Mouse (Mus musculus) megakaryocyte, embryonic 14.5 days (primary cell): Measurements from ENCODE around the gene Ptpn9. TPM values are rescaled to one million over a fixed set of nuclear protein-coding genes. Genes with fewer than 3 reads are reported as not detected.

Experiments used
- H3K27me3 ChIP-seq: replicated peaks from 2 replicates; pipeline ENCODE3; 2012; ENCODE audit warnings: inconsistent platforms
- H3K36me3 ChIP-seq: replicated peaks from 2 replicates; pipeline ENCODE3; 2012; ENCODE audit warnings: low read length, inconsistent platforms, mixed read lengths
- H3K4me1 ChIP-seq: 2 replicates; pipeline ENCODE4 v1.6.1; 2012; ENCODE audit warnings: inconsistent platforms
- H3K4me3 ChIP-seq: replicated peaks from 2 replicates; pipeline ENCODE3; 2012; ENCODE audit warnings: moderate library complexity, mild to moderate bottlenecking, inconsistent platforms
- H3K9me3 ChIP-seq: 2 replicates; pipeline ENCODE4 v1.6.1; 2012; ENCODE audit warnings: inconsistent platforms
- FLI1 ChIP-seq: IDR thresholded peaks from 2 replicates; pipeline ENCODE4 v1.6.1; 2012; ENCODE audit warnings: low read length, inconsistent platforms, mixed read lengths
- GATA1 ChIP-seq: IDR thresholded peaks from 3 replicates; pipeline ENCODE4 v1.6.1; 2012; ENCODE audit warnings: mixed read lengths, low read length, inconsistent platforms, borderline replicate concordance
- polyA plus RNA-seq: library from polyadenylated mRNA; stranded (reverse); fragments of >175 nt; gene quantifications from 2 replicates; pipeline ENCODE4 v1.2.3, GENCODE M21; 2012; ENCODE audit warnings: low replicate concordance; ENCODE audit not compliant: insufficient read depth

Gene Ptpn9
- polyA plus RNA-seq, 1 experiment: 3.5 TPM

- peaks cover 13% of the 10 kb centered on the region for H3K9me3 ChIP-seq
- TF ChIP-seq FLI1 (no peak), GATA1 (no peak)
- H3K27me3 ChIP-seq: no peaks in the 10 kb centered on the region
Observed at GRCm38 (mm10) chr9:57013756-57014155, 19.0 kb downstream of the Ptpn9 start.

GRCm38 (mm10) chr9:57014766-57015165, 20.0 kb downstream of the Ptpn9 start:
- H3K4me1 ChIP-seq: no peaks in the 10 kb centered on the region
- TF ChIP-seq GATA1 (no peak), FLI1 (no peak)
- no peak overlapping the region for H3K4me3 ChIP-seq

More at GRCm38 (mm10) chr9:57013756-57014155, 19.0 kb downstream of the Ptpn9 start:
- Histone ChIP-seq H3K4me3 (no peak overlapping the region), H3K4me1 (no peaks in the 10 kb centered on the region), H3K36me3 (peaks cover 11% of the 10 kb centered on the region)

GRCm38 (mm10) chr9:57017631-57018030, 22.9 kb downstream of the Ptpn9 start:
- Histone ChIP-seq H3K36me3 (peaks cover 22% of the 10 kb centered on the region), H3K4me1 (no peaks in the 10 kb centered on the region), H3K9me3 (peaks cover 13% of the 10 kb centered on the region), H3K4me3 (no peak overlapping the region), H3K27me3 (no peaks in the 10 kb centered on the region)
- no peak for TF ChIP-seq GATA1
- TF ChIP-seq FLI1: no peak

More at GRCm38 (mm10) chr9:57014766-57015165, 20.0 kb downstream of the Ptpn9 start:
- H3K27me3 ChIP-seq: no peaks in the 10 kb centered on the region
- H3K9me3 ChIP-seq: peaks cover 13% of the 10 kb centered on the region
- H3K36me3 ChIP-seq: peaks cover 11% of the 10 kb centered on the region

DNA sequence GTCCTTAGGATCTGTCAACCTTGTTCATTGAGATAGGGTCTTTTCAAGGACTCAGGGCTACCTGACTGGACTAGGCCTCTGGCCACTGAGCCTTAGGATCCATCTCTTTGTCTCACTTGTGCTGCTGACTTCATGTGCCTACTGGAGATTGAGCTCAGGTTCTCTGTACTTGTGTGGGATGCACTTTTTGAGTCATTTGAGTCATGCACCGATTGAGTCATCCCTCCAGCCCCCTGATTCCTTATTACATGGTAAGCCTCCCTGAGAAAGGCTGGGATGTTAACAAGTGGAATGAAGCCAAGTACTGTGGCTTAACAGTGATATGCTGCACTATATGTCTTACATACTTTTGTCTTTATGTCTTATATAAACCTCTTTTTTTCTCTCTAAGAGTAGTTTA, 37.0 kb downstream of the Ptpn9 start:
- no peaks in the 10 kb centered on the region for H3K4me1 ChIP-seq
- H3K4me3 ChIP-seq: no peak overlapping the region
- peaks cover 3% of the 10 kb centered on the region; the same call in 1 of the 2 replicates for H3K9me3 ChIP-seq
- H3K36me3 ChIP-seq: peaks cover 26% of the 10 kb centered on the region
- no peaks in the 10 kb centered on the region for H3K27me3 ChIP-seq
- TF ChIP-seq GATA1 (no peak), FLI1 (no peak)

DNA sequence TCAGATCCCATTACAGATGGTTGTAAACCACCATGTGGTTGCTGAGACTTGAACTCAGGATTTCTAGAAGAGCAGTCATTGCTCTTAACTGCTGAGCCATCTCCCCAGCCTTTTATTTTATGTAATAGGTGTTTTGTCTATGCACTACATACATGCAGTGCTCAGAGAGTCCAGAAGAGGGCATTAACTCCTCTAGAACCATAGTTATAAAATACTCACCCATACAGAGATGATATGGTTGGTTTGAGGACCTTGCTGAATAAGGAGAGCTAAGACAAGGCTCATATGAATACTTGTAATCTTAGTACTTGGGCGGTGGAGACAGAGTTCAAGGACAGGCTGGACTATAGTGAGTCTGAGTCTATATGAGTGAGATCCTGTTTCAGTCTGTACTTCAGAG, 61.5 kb downstream of the Ptpn9 start:
- Histone ChIP-seq H3K9me3 (no peaks in the 10 kb centered on the region), H3K27me3 (no peaks in the 10 kb centered on the region), H3K4me3 (no peak overlapping the region), H3K4me1 (peaks cover 14% of the 10 kb centered on the region; the same call in 1 of the 2 replicates), H3K36me3 (peaks cover 52% of the 10 kb centered on the region)
- TF ChIP-seq GATA1 (no peak), FLI1 (no peak)

DNA sequence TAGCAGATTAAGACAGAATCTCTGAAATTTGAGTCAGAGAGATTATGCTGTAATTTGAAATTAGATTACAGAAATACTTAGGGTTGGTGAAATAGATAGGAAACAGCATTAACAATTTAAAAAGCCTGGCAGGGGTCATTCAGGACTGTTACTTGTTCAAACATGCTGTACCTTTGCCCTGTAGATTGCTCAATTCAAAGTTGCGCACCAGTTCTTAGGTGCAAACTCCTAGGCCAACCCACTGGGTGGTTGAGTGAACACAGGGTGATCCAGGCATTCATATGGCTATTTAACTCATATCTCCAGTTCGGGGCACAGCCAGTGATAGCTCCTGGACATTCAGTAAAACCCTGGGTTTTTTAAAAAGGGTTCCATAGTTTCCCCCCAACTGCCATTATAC, 69.4 kb downstream of the Ptpn9 start:
- H3K4me1 ChIP-seq: peaks cover 23% of the 10 kb centered on the region
- H3K4me3 ChIP-seq: no peak overlapping the region
- no peak for TF ChIP-seq FLI1
- TF ChIP-seq GATA1: no peak
- H3K36me3 ChIP-seq: peaks cover 42% of the 10 kb centered on the region
- no peaks in the 10 kb centered on the region for H3K27me3 ChIP-seq
- H3K9me3 ChIP-seq: no peaks in the 10 kb centered on the region

DNA sequence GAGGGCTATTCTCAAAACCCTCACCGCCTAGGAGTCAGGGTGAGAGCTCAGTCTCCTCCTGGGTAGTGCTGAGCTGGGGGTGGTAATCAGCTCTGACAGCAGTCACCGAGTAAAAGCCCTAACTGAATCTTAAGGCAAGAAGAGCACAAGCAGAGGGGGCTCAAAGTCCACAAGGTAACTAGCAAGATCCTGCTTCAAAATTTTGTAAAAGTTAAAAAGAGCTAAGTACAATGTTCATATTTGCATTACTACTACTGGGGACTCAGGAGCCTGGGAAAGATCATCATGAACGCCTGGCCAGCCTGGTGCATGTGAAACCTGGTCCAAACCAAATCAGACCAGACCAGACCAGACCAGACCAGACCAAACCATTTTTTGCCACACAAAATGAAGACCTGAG, 73.5 kb downstream of the Ptpn9 start:
- Histone ChIP-seq H3K4me3 (no peak overlapping the region), H3K9me3 (no peaks in the 10 kb centered on the region), H3K36me3 (peaks cover 13% of the 10 kb centered on the region), H3K4me1 (peaks cover 41% of the 10 kb centered on the region), H3K27me3 (no peaks in the 10 kb centered on the region)
- TF ChIP-seq FLI1: no peak
- no peak for TF ChIP-seq GATA1

DNA sequence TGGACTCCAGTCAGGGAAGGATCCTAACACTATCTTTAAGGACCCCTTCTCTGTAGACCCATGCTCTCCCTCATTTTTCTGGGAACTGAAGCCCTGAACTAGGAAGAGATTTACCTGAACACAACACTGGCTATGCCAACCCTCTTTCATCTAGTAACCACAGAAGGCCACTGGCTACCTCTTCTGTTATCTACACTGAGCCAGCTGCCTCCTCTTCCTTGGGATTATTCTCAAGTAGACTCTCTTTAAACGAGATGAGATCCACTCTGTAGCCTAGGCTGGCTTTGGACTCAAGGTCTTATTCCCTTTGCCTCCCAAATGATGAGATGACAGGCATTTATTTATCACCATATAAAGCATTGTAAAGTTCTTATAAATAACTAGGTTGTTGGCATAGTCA, 75.5 kb downstream of the Ptpn9 start:
- peak overlapping the region; percentile 96 for H3K4me3 ChIP-seq
- H3K4me1 ChIP-seq: peaks cover 52% of the 10 kb centered on the region
- H3K27me3 ChIP-seq: no peaks in the 10 kb centered on the region
- TF ChIP-seq FLI1 (no peak), GATA1 (no peak)
- H3K9me3 ChIP-seq: no peaks in the 10 kb centered on the region
- peaks cover 5% of the 10 kb centered on the region for H3K36me3 ChIP-seq

DNA sequence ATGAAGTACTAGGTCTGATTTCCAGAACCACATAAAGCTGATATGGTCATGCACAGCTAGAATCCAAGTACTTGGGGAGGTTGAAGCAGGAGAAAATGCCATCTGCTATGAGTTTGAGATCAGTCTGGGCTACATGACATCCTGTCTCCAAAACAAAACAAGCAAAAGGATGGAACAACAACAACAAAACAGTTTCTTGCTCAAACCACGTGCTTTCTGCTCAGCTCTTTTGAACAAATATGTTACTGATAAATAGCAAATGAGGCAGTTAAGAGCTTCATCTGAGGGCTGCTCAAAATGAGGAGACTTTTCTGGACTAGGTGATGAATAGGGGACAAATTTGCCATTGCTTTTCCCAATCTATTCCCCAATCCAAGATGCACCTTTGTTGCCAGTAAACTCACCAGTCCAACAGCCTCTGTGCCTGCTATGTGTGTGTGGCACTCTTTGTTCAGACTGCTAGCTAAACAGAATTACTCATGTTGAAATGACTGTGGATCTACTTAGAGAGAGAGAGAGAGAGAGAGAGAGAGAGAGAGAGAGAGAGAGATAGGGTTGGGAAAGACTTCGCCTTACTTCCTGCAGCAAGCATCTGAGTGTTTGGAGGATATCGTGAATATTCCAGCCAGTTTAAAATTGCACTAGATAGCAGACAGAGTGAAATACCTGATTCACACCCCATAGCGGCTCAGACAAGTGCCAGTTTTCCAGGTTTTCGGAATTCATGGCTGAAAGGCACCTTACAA, 76.2 kb downstream of the Ptpn9 start:
- TF ChIP-seq GATA1: no peak
- no peak for TF ChIP-seq FLI1
- no peaks in the 10 kb centered on the region for H3K9me3 ChIP-seq
- no peaks in the 10 kb centered on the region for H3K27me3 ChIP-seq
- no peaks in the 10 kb centered on the region for H3K36me3 ChIP-seq
- peaks cover 52% of the 10 kb centered on the region for H3K4me1 ChIP-seq
- H3K4me3 ChIP-seq: peak overlapping the region; percentile 96

DNA sequence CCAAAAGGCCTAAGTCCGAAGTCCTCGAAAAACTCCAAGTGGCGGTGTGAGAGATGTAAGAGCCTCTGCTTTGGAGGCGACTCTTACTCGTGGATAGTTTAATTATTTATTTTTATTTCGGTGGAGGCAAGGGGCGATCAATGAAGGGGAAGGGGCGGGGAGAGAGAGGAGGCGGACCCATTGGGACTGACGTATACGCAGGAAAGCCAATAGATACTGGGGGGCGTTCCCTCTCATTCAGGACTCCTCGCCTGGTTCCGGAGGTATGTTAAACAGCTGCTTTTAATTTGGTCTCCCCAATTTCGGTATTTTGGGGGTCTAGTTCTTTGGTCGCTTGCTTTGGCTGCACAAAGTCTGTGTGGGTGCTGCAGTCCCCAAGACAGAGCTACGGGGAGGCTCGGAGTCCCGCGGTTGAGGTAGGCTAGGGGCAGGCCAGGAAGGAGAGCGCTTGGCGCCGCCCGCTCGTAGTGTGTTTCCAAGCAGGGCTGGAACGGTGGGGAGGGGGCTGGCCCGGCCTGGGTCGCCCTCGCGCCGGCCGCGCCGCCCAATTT, 77.2 kb downstream of the Ptpn9 start, which contains the start of gene Sin3a:
Gene Sin3a, plus strand, starts transcription at position 240 of the 551 bp plus-strand sequence.
- no peak for TF ChIP-seq FLI1
- TF ChIP-seq GATA1: no peak
- no peaks in the 10 kb centered on the region for H3K27me3 ChIP-seq

More for the DNA sequence above, 77.2 kb downstream of the Ptpn9 start, which contains the start of gene Sin3a:
- Histone ChIP-seq H3K4me1 (peaks cover 49% of the 10 kb centered on the region), H3K4me3 (peak within 1 kb of the TSS; percentile 96), H3K9me3 (no peaks in the 10 kb centered on the region), H3K36me3 (no peaks in the 10 kb centered on the region)
